Mouse (Mus musculus): ENCODE results near the gene Lmntd1.

The Lmntd1 gene

DNA sequence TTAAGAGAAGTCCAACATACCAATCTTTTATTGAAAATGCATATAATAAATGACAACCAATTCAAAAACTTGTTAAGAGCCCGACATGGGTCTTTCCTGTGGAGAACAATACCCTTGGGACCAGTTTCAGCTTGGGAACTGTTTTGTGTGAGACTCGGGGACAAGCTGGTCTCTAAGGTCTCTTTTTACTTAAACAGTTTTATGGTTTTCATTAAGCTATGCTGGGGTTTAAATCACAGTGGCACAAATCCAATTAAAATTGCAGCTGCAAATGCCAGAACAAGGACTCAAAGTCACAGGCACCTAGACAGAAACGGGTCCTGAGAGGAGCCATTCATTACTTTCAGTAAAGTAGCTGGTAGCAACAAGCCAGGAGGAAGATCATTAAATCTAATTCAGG lies 8.9 kb downstream of the Lmntd1 start:
- no peak for DNase-seq (ENCODE audit: low read depth, low spot score)

DNA sequence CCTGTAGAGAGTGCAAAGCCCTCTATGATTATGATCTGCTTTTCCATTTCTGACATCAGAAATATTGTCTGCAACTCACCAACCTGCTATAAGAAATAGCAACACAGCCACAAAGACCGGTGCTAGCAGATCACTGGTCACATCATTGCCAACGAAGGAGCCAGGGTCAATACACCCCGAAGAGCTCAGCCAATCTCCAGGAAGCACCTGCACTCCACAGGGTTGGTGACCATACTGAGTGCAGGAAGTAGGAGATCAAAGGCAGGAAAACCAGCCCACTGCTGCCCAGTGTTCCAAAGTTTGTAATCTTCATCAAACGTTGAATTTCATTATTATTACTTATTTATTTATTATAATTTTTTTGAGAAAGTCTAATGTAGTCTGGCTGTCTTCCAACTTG lies 9.5 kb downstream of the Lmntd1 start:
- DNase-seq (ENCODE audit: low read depth, low spot score) = no peak

DNA sequence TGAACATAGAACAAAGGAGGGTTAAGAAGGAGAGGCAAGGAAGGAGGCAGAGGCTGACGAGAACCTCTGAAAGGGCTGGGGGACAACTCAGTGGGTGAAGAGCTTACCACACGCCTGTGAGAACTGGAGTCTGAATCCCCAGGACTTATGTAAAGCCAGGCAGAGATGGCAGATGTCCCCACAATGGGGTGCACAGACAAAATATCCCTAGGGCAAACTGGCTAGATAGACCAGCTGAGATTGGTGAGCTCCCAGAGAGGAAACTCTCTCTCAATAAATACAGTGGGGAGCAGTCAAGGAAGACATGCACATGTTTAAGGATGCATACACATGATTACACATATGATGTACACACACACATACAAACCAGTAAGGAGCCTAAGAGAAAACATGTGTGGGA lies 10.0 kb downstream of the Lmntd1 start:
- DNase-seq (ENCODE audit: low read depth, low spot score) = no peak

GRCm38 (mm10) chr6:145598794-145599555 lies 15.1 kb downstream of the Lmntd1 start:
- no peak for DNase-seq (ENCODE audit: low read depth, low spot score)

DNA sequence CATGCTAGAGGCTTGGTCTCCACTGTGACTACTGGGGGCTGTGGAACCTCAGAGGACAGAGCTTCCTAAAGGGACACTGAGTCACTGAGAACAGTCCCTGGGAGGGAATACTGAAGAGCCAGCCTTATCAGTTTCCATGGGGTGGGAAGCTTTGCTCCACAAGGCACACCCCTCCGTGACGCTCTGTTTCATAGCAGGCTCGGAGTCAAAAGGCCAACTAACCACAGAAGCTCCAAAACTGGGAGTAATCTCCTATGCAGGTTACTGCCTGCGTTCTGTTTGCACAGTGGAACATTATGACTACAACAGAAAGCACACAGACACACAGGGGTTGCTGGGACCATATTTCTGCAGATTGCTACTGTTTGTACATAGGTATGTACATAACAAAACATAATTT lies 18.2 kb downstream of the Lmntd1 start:
- no peak for DNase-seq (ENCODE audit: low read depth, low spot score)

DNA sequence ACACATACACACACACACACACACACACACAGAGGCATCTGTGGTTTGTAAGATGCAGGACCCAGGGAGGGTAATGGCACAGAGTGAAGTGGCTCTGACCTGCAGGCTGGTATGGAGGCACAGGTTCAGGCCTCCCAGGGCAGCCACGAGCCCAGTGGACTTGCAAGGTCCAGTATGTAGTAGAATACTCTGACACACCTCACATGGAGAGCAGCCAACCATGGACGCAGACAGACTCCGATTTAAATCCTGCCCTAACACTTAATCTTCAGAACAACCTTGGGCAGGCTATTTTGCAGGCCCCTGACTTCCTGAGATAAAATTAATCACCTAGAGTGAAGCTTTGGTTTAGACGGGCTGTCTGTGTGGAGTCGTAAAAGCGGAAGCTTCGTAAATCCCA lies 20.1 kb downstream of the Lmntd1 start:
- no peak for DNase-seq (ENCODE audit: low read depth, low spot score)

- DNase-seq (ENCODE audit: low read depth, low spot score) = no peak
Measured at GRCm38 (mm10) chr6:145592531-145592998, 21.6 kb downstream of the Lmntd1 start.

- DNase-seq (ENCODE audit: low read depth, low spot score) = no peak
Measured at GRCm38 (mm10) chr6:145592036-145592435, 22.1 kb downstream of the Lmntd1 start.

DNA sequence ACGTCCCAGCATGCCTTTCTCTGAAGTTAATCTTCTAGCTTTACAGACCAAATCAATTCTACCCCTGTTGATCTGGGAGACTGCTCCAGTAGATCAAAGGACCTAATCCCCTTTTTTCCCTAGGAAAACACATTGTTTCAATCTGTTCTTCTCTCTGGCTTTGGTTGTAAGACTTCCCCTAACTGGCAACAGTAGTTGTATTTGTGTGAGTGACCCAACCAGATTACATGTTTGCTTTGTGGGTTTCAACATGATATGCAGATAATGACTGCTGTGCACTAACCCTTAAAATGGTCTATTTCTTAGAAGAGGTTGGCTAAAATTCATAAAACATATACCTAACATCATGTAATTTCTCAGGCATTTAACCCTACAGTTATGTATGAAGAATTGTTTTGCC lies 22.5 kb downstream of the Lmntd1 start:
- DNase-seq (ENCODE audit: low read depth, low spot score) = no peak

GRCm38 (mm10) chr6:145590501-145591293 lies 23.4 kb downstream of the Lmntd1 start:
- no peak for DNase-seq (ENCODE audit: low read depth, low spot score)

GRCm38 (mm10) chr6:145585052-145585973 lies 28.8 kb downstream of the Lmntd1 start:
- DNase-seq (ENCODE audit: low read depth, low spot score) = no peak

- DNase-seq (ENCODE audit: low read depth, low spot score) = no peak
Measured at GRCm38 (mm10) chr6:145581366-145582170, 32.6 kb downstream of the Lmntd1 start.

GRCm38 (mm10) chr6:145579761-145580160 lies 34.4 kb downstream of the Lmntd1 start:
- no peak for DNase-seq (ENCODE audit: low read depth, low spot score)

GRCm38 (mm10) chr6:145578457-145579185 lies 35.5 kb downstream of the Lmntd1 start:
- DNase-seq (ENCODE audit: low read depth, low spot score) = no peak

GRCm38 (mm10) chr6:145576762-145577161 lies 37.4 kb downstream of the Lmntd1 start:
- no peak for DNase-seq (ENCODE audit: low read depth, low spot score)

DNA sequence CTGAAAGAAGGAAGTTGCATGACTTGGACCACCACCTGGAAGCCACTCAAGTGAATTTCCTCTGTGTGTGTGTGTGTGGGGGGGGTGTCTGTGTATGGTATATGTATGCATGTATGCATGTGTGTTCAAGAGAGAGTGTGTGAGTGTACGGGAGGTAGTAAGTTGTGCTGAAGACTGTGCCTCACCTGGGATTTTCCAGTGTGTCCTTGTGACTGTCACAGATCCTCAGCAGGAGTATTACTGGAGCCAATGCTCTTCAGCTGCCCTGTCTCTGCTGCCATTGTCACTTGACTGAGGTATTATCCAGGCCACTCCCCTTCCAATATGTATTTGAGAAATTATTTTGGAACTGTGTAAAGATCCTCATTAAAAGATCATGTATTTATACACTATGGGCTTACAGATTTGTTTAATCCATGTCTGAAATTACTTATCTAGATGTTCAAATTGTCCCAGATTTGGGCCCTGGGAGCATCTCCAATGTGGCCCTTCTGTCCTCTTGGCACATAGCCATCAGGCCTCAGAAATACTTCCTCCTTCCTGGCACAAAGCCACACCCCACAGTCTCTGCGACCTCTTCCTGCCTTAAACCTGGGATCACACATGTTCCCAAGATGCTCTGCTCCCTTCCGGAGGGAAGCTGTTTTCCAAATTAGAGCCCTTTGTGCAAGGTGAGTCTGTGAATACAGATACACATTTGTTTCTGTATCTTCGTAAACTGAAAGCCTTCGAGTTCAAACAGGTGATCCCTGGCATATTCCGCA lies 40.7 kb downstream of the Lmntd1 start:
- no peak for DNase-seq (ENCODE audit: low read depth, low spot score)

- no peak for DNase-seq (ENCODE audit: low read depth, low spot score)
Measured at GRCm38 (mm10) chr6:145568701-145569100, 45.4 kb downstream of the Lmntd1 start.

DNA sequence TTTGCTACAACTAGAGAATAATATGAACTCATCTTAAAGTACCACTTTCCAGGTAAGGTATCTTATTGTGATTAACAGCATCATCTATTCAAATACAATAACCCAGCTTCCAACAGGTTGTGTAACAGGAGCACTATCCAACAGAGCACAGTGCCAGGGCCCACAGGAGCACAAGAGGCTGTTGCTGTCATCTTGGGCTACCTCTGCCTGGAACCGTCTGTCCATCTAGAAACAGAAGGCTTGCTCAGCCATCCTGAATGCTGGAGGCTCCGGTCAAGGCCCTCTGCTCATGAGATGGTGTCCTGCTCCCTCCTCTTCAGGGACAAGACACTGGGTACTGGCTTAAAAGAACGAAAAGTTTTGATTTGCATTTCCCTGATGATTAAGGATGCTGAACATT lies 46.3 kb downstream of the Lmntd1 start:
- no peak for DNase-seq (ENCODE audit: low read depth, low spot score)

GRCm38 (mm10) chr6:145567296-145567695 lies 46.8 kb downstream of the Lmntd1 start:
- no peak for DNase-seq (ENCODE audit: low read depth, low spot score)

DNA sequence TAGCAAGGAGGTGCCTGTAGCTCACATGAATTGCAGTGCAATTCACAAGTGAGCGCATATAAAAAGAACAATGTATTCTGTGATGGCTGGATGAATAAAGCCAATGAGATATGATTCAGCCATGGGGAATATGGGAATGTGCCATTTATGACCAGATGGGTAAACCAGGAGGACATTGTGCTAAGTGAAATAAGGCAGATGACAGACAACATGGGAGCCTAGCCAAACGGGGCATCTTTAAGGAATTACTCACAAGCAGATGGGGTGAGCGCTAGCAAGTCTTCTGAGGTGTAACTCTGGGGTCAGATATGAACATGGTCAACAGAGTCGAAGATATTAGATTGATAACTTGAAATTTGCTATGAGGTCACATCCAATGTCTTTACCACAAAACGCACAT lies 48.5 kb downstream of the Lmntd1 start:
- no peak for DNase-seq (ENCODE audit: low read depth, low spot score)

All from CD4-positive helper T cell, adult 2 months (primary cell).